ENCODE assay signal across 8 mouse cellular contexts in genomic region chr6:85253994-85254541, GRCm38 (mm10).
A peak's percentile ranks its signal among the peaks of the same experiment; 100 is the strongest.
DNase-seq lines count a peak whose midpoint lies in the region; ATAC-seq lines count a peak whose summit lies in the region.
"Had no signal": no experiment of that assay in that cellular context is flagged by ENCODE, and none has a peak within 500 bp of the region (broad histone marks: within the 10 kb centered on the region; RNA-seq: fewer than 3 reads in every experiment).

No protein-coding gene starts in this region.

- peak; percentile 82 to 95 for DNase-seq in adrenal gland, adult (ENCODE audit: inconsistent age in 2 of 2, low spot score in 1 of 2)
- DNase-seq in adrenal gland, postnatal 36 days = peak; percentile 72 to 81
- peak; percentile 93 for DNase-seq in kidney, adult 11 months
- peak; percentile 3 for DNase-seq in lung, postnatal 14 days
- no peak for DNase-seq in urinary bladder, postnatal 10 days (ENCODE audit: low spot score)
- DNase-seq in thymus, postnatal 25 days = no peak
- DNase-seq: layer of hippocampus, postnatal 36 days had no signal

- no peak for ATAC-seq in megakaryocyte progenitor cell, adult 5-6 weeks (replicated peaks; ENCODE audit: poor library complexity)

Comparison
In these comparisons a context has a peak if more than half of its experiments do, and no peak if none do; other contexts are left out.
1. DNase-seq: peak in adrenal gland, adult (2 of 2), adrenal gland, postnatal 36 days (2 of 2), kidney, adult 11 months (single experiment) and lung, postnatal 14 days (single experiment); none in urinary bladder, postnatal 10 days (single experiment) and thymus, postnatal 25 days (single experiment).